Mouse (Mus musculus): ENCODE data around the gene Ptprz1. TPM values are rescaled to one million over a fixed set of nuclear protein-coding genes. Genes with fewer than 3 reads are reported as not detected.

Ptprz1 gene
- not detected for polyA plus RNA-seq (2012; fragmentation: generic; extraction: Trizol)

DNA sequence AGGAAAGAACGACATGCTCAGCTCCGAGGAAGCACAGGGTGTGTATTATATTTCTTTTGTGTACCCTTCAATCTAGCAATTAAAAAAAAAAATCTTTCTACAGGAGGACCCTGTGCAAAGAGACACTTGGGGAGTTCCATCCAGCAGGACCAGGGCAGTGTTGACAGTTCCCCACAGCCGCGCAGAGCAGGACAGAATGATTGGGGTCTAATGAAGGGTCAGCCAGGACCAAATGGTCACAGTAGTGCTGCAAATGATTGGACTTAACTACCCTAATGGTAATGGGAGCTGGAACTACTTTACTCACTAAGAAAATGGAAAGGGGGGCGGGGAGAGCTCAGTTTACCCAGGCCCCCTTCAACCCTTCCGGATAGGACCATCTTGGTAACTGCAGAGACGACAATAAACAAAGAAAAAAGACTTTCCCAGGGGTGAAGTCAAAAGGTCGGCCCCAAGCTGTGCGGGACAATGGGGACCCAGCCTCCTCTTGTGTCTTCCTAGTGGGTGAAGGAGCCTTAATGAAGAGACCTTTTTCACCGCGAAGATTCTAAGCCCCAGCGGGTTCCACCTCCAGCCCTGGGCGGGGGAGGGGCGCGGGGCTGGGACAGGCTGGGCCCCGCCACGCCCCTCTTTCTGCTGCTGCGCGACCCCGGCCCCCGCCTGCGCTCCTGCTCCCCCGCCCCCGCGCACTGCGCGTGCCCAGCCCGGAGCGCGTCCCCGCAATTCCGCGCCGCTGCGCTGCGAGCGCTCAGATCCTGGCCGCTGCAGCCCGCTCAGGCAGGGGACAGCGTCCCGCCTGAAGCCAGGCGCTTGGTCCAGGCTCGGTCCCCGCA is at the start of gene Ptprz1:
TSS of gene Ptprz1 (plus strand) at position 722 of the 833 bp plus-strand sequence.

